Mouse (Mus musculus): ENCODE results near the gene Tnfsf15. TPM values are rescaled to one million over a fixed set of nuclear protein-coding genes. Genes with fewer than 3 reads are reported as not detected.

Tnfsf15 gene
- polyA plus RNA-seq, 1 experiment = 0.06 TPM

DNA sequence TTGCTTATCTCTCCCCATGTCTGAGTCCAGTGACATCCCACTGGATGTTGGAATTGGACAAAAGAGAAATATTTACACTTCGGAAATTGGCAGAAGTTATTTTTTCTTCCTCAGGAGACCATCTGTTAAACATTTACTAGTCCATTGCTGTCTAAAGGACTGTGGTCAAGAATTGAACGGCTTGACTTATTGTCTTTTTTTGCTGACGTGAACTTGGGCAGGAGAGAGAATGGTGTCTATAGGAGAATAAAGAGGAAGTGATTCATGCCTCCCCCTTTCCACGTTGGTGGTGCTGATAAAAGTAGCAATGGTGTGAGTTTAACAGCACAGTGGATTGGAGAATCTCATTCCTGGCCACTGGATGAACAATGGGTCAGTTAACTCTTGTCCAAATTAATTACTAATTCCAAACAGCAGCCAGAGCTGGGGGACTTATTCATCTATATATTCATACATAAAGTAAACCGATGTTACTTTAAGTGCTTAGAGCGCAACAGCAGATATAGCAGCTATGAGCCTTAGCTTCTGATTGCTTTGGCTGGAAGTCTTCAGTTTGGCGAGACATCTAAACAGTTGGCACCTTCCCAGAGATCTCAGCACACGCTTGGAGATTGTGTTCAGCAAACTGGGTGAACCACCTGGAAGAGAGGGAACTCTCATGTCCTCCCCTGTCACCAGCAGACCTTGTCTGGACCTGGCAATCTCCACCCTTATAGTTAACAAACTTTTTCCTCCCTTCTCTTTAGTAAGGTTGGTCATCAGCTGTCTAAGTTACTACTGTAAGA is 28.6 kb upstream of the Tnfsf15 start:
- TF ChIP-seq CTCF (IDR thresholded peaks at IDR 0.05; ENCODE audit: control insufficient read depth, insufficient read depth, insufficient read length) (no peak), FOSL1 (IDR thresholded peaks at IDR 0.05; ENCODE audit: insufficient read depth, low read length, poor library complexity, severe bottlenecking) (no peak), MYOD1 (IDR thresholded peaks at IDR 0.05; ENCODE audit: control insufficient read depth, insufficient read length, low read depth) (no peak), CEBPB (IDR thresholded peaks at IDR 0.05; ENCODE audit: low read depth) (no peak), MAX (IDR thresholded peaks at IDR 0.05) (no peak), MYOG (IDR thresholded peaks at IDR 0.05; ENCODE audit: control insufficient read depth, extremely low read depth, insufficient read length) (no peak), USF1 (IDR thresholded peaks at IDR 0.05; ENCODE audit: low read depth) (no peak)
- no peak overlapping the region for H3K4me3 ChIP-seq (ENCODE audit: insufficient read depth, poor library complexity, severe bottlenecking)

DNA sequence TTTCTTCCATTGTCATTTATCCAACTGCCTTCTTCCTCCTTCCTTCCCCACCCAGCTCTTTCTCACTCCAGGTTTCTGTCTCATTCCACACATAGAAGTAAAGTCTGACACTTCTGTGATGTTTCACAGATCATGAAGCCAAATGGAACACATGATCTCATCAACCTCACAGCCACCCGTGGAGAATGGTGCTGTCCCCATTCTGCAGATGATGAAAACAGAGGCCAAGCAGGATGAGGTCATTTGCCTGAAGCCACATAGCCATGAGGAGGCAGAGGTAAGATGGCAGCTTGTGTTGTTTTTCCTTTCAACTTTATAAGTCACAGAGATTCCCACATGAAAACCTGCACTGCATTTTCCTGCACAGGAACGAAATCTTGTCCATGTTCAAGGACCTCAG is 27.6 kb upstream of the Tnfsf15 start:
- Histone ChIP-seq H3K4me3 (ENCODE audit: insufficient read depth, poor library complexity, severe bottlenecking) (no peak overlapping the region), H3K36me3 (ENCODE audit: control insufficient read depth, insufficient read depth) (no peaks in the 10 kb centered on the region), H3K79me2 (ENCODE audit: control insufficient read depth, insufficient read depth) (no peaks in the 10 kb centered on the region), H3ac (ENCODE audit: control insufficient read depth, insufficient read length, low read depth) (no peak overlapping the region), H3K79me3 (ENCODE audit: low read depth) (no peaks in the 10 kb centered on the region), H3K27me3 (ENCODE audit: control insufficient read depth, insufficient read depth, insufficient read length) (no peaks in the 10 kb centered on the region)
- no peak for TF ChIP-seq CEBPB (IDR thresholded peaks at IDR 0.05; ENCODE audit: low read depth)
- no peak for TF ChIP-seq CTCF (IDR thresholded peaks at IDR 0.05; ENCODE audit: control insufficient read depth, insufficient read depth, insufficient read length)
- TF ChIP-seq USF1 (IDR thresholded peaks at IDR 0.05; ENCODE audit: low read depth) = no peak
- TF ChIP-seq MYOD1 (IDR thresholded peaks at IDR 0.05; ENCODE audit: control insufficient read depth, insufficient read length, low read depth) = no peak
- no peak for TF ChIP-seq MAX (IDR thresholded peaks at IDR 0.05)
- no peak for TF ChIP-seq FOSL1 (IDR thresholded peaks at IDR 0.05; ENCODE audit: insufficient read depth, low read length, poor library complexity, severe bottlenecking)
- TF ChIP-seq MYOG (IDR thresholded peaks at IDR 0.05; ENCODE audit: control insufficient read depth, extremely low read depth, insufficient read length) = no peak

More for the DNA sequence above, 28.6 kb upstream of the Tnfsf15 start:
- no peaks in the 10 kb centered on the region for H3K79me2 ChIP-seq (ENCODE audit: control insufficient read depth, insufficient read depth)
- no peaks in the 10 kb centered on the region for H3K79me3 ChIP-seq (ENCODE audit: low read depth)
- H3K27me3 ChIP-seq (ENCODE audit: control insufficient read depth, insufficient read depth, insufficient read length) = no peaks in the 10 kb centered on the region
- no peak overlapping the region for H3ac ChIP-seq (ENCODE audit: control insufficient read depth, insufficient read length, low read depth)
- H3K36me3 ChIP-seq (ENCODE audit: control insufficient read depth, insufficient read depth) = no peaks in the 10 kb centered on the region

DNA sequence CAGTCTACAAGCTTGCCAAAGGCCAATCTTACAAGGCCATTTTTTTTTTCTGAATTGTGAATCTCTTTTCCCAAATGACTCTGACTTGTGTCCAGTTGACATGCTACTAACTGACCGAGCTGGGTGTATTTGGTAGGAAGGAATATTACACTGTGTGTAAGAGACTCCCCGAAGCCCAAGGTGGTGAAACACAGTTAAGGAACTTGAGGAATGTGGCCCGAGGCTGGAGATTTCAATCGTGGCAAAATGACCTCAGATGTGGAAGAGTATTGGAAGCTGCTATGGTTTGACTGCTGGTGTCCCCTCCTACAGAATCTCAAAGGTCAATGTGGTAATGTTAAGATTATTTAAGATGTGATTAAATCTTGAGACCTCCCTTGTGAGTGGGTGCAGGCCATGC is 26.4 kb upstream of the Tnfsf15 start:
- Histone ChIP-seq H3K79me2 (ENCODE audit: control insufficient read depth, insufficient read depth) (no peaks in the 10 kb centered on the region), H3K27me3 (ENCODE audit: control insufficient read depth, insufficient read depth, insufficient read length) (no peaks in the 10 kb centered on the region), H3K79me3 (ENCODE audit: low read depth) (no peaks in the 10 kb centered on the region), H3K4me3 (ENCODE audit: insufficient read depth, poor library complexity, severe bottlenecking) (no peak overlapping the region), H3K36me3 (ENCODE audit: control insufficient read depth, insufficient read depth) (no peaks in the 10 kb centered on the region), H3ac (ENCODE audit: control insufficient read depth, insufficient read length, low read depth) (no peak overlapping the region)
- TF ChIP-seq MAX (IDR thresholded peaks at IDR 0.05) (no peak), CTCF (IDR thresholded peaks at IDR 0.05; ENCODE audit: control insufficient read depth, insufficient read depth, insufficient read length) (no peak), MYOD1 (IDR thresholded peaks at IDR 0.05; ENCODE audit: control insufficient read depth, insufficient read length, low read depth) (no peak), FOSL1 (IDR thresholded peaks at IDR 0.05; ENCODE audit: insufficient read depth, low read length, poor library complexity, severe bottlenecking) (no peak), USF1 (IDR thresholded peaks at IDR 0.05; ENCODE audit: low read depth) (no peak)

DNA sequence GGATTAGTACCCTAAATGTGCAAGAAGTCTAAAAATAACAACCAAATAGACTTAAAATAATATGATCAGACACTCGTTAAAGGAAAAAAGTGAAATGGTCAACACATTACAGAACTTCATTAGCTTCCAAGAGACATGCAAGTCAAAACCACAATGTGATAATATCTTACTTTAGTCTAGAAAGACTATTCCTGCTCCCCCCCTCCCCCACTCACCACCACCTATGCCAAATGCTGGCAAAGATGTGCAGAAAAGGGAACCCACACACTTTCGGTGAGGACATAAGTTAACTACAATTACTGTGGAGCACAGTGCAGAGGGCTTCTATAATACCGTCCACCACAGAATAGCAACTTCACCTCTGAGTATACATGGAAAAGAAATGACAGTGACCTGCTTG is 24.2 kb upstream of the Tnfsf15 start:
- no peaks in the 10 kb centered on the region for H3K79me2 ChIP-seq (ENCODE audit: control insufficient read depth, insufficient read depth)
- TF ChIP-seq USF1 (IDR thresholded peaks at IDR 0.05; ENCODE audit: low read depth) (no peak), MAX (IDR thresholded peaks at IDR 0.05) (no peak), CTCF (IDR thresholded peaks at IDR 0.05; ENCODE audit: control insufficient read depth, insufficient read depth, insufficient read length) (no peak), FOSL1 (IDR thresholded peaks at IDR 0.05; ENCODE audit: insufficient read depth, low read length, poor library complexity, severe bottlenecking) (no peak), MYOG (IDR thresholded peaks at IDR 0.05; ENCODE audit: control insufficient read depth, extremely low read depth, insufficient read length) (no peak), MYOD1 (IDR thresholded peaks at IDR 0.05; ENCODE audit: control insufficient read depth, insufficient read length, low read depth) (no peak), CEBPB (IDR thresholded peaks at IDR 0.05; ENCODE audit: low read depth) (no peak)
- H3K79me3 ChIP-seq (ENCODE audit: low read depth) = no peaks in the 10 kb centered on the region
- H3K4me3 ChIP-seq (ENCODE audit: insufficient read depth, poor library complexity, severe bottlenecking) = no peak overlapping the region
- no peaks in the 10 kb centered on the region for H3K36me3 ChIP-seq (ENCODE audit: control insufficient read depth, insufficient read depth)
- H3K27me3 ChIP-seq (ENCODE audit: control insufficient read depth, insufficient read depth, insufficient read length) = no peaks in the 10 kb centered on the region
- no peak overlapping the region for H3ac ChIP-seq (ENCODE audit: control insufficient read depth, insufficient read length, low read depth)

DNA sequence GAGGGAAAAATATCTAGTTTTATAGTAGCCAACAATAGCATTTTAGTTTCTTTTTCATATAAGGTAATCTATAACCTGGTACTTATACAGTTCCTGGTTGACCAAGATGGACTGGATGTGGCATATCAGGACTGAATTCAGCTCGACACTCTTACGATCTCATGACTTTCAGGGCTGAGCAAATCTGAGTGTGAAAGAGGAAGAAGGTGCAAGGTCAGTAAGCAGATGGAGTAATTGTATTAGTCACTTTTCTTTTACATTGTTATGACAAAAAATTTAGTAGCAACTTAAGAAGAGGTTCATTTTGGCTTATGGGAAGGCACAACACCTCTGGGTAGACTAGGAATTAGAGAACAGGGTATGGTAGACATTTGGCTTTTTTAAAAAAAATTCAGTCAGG is 20.1 kb upstream of the Tnfsf15 start:
- Histone ChIP-seq H3K79me2 (ENCODE audit: control insufficient read depth, insufficient read depth) (no peaks in the 10 kb centered on the region), H3K36me3 (ENCODE audit: control insufficient read depth, insufficient read depth) (no peaks in the 10 kb centered on the region), H3K79me3 (ENCODE audit: low read depth) (no peaks in the 10 kb centered on the region), H3K4me3 (ENCODE audit: insufficient read depth, poor library complexity, severe bottlenecking) (no peak overlapping the region), H3ac (ENCODE audit: control insufficient read depth, insufficient read length, low read depth) (no peak overlapping the region), H3K27me3 (ENCODE audit: control insufficient read depth, insufficient read depth, insufficient read length) (no peaks in the 10 kb centered on the region)
- TF ChIP-seq USF1 (IDR thresholded peaks at IDR 0.05; ENCODE audit: low read depth) (no peak), MAX (IDR thresholded peaks at IDR 0.05) (no peak), CTCF (IDR thresholded peaks at IDR 0.05; ENCODE audit: control insufficient read depth, insufficient read depth, insufficient read length) (no peak), CEBPB (IDR thresholded peaks at IDR 0.05; ENCODE audit: low read depth) (no peak), MYOD1 (IDR thresholded peaks at IDR 0.05; ENCODE audit: control insufficient read depth, insufficient read length, low read depth) (no peak), FOSL1 (IDR thresholded peaks at IDR 0.05; ENCODE audit: insufficient read depth, low read length, poor library complexity, severe bottlenecking) (no peak), MYOG (IDR thresholded peaks at IDR 0.05; ENCODE audit: control insufficient read depth, extremely low read depth, insufficient read length) (no peak)
